Mouse (Mus musculus) regulatory T cell (primary cell): ENCODE measurements around the gene Col1a1.
"Not testable (repeated sequence)": the region's sequence is repeated elsewhere in the genome, so short reads cannot be mapped to it uniquely, and the experiment has no call there.

Experiments used
- in situ Hi-C: fragments of 300-600 bp; cut with MboI, MseI; formaldehyde crosslinking; loops from one replicate; pipeline ENCODE4 v1.15.1; 2025; ENCODE audit warnings: high pct_unique_total_duplicates

Gene Col1a1

DNA sequence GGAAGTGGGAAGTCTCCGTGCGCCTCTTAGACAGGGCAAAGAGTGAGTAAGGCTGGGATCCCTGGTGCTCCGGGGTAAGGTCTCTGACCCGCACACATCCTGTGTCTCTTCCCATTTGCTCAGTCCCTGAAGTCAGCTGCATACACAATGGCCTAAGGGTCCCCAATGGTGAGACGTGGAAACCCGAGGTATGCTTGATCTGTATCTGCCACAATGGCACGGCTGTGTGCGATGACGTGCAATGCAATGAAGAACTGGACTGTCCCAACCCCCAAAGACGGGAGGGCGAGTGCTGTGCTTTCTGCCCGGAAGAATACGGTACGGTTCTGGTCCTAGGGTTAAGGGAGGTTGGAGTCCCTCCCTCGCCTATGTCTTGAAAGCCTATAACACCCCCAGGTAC, 1.8 kb downstream of the Col1a1 start:
- in situ Hi-C loops = loop anchor here (5.0 kb wide), 1 partner anchor 75 kb away; no protein-coding TSS in a partner anchor

DNA sequence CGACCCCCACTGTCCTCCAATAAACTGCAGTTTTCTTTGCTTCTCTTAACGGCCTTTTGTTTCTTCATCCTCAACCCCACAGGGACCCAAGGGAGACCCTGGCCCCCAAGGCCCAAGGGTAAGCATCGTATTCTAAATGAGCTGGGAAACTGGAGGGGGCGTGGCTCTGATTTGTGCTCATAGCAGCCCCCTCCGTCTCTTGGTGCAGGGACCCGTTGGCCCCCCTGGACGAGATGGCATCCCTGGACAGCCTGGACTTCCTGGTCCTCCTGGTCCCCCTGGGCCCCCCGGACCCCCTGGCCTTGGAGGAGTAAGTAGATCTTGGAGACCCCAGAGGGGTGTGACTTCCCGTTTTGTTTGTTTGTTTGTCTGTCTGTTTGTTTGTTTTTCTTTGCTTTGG, 2.3 kb downstream of the Col1a1 start:
- in situ Hi-C loops = loop anchor here (5.0 kb wide), 1 partner anchor 76 kb away; no protein-coding TSS in a partner anchor

DNA sequence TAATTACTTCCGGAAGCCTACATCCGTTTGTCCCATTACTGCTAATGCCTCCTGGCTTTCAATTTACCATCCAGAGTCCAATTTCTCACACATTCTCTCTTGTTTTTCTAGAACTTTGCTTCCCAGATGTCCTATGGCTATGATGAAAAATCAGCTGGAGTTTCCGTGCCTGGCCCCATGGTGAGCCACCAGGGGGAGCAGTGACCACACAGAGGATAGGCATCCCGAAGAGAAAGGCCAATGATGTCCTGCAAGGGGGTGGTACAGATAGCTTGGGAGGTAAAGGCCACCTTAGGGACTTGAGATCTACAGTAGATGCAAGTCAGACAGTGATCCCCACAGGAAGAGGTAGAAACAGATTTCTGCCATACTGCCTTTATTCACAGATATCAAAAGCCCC, 3.3 kb downstream of the Col1a1 start:
- in situ Hi-C loops = loop anchor here (5.0 kb wide), 1 partner anchor 77 kb away; no protein-coding TSS in a partner anchor

DNA sequence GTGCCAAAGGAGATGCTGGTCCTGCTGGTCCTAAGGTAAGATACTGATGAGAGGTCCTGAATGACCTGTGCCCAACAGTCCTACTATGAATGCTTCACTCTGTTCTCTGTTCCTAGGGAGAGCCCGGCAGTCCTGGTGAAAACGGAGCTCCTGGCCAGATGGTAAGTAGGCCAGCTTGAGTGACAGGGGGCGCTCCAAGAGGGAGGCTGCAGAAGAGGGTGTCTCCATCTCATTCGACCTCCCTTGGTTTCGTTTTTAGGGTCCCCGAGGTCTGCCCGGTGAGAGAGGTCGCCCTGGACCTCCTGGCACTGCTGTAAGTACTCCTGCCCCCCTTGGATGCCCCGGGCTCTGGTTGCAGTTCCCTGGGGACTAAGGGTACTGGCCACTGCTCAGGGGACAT, 5.1 kb downstream of the Col1a1 start:
- in situ Hi-C loops = no loop called here

DNA sequence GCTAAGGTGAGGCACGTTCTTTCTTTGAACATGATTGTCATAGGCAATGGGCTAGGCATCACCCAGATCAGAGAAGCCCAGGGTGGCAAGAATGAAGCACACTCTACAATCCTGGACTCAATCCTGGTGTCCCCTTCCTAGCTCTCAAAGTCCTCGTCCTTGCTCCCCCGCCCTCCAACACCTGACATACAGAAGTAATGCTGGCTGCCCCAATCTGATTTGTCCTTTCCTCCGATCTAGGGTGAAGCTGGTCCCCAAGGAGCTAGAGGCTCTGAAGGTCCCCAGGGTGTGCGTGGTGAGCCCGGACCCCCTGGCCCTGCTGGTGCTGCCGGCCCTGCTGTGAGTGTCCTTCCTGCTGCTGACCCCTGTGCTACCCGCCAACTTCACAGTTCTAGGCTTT, 5.8 kb downstream of the Col1a1 start:
- in situ Hi-C loops = no loop called here

DNA sequence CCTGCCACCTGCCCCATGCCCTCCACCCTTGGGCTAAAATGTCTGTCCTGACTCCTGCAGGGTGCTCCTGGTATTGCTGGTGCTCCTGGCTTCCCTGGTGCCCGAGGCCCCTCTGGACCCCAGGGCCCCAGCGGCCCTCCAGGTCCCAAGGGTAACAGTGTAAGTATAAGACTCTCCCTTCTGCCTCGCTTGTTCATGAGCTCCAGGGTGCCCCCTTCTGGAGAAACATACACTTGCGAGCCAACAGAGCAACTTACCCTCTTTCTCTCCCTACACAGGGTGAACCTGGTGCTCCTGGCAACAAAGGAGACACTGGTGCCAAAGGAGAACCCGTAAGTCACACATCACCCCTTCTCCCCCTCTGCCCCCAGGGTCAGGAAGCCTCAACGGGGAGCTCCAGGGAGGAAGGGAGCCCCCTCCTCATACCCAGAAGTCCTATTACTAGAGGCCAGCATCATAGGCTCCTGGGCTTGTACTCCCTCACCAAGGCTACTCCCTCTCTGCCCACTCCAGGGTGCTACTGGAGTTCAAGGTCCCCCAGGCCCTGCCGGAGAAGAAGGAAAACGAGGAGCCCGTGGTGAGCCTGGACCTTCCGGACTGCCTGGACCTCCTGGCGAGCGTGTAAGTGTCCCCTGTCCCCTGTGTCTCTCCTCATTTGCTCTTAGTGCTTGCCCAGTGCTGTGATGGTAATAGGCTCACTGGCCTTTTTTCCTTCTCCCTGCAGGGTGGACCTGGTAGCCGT, 6.4 kb downstream of the Col1a1 start:
- in situ Hi-C loops = no loop called here

DNA sequence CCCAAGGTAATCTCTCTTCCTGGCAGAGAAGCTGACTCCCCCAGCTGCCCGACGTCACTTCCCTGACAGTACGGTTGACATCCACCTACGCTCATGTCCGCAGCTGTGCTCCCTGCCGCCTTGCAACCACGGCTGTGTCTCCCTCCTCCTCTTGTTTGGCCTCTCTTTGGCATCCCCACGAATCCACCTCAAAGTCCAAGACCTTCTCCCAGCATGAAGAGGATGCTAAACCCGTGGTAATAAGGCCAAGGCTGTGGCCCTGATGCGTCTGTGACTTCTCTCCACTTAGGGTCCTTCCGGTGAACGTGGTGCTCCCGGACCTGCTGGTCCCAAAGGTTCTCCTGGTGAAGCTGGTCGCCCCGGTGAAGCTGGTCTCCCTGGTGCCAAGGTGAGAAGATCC, 7.0 kb downstream of the Col1a1 start:
- in situ Hi-C loops = no loop called here

DNA sequence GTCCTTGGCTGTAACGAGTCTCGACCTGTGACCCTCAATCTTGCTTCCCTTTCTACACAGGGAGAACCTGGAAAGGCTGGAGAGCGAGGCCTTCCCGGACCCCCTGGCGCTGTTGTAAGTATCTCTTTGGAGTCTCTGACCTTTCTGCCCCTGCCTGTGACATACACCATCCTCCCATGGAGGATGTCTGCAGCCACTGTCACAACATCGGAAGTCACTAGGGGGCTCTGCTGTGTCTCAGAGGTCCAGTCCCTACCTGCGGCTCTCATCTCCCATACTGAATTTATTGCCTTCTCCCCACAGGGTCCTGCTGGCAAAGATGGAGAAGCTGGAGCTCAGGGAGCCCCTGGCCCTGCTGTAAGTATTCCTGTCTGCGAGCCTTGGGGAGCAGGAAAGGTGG, 8.3 kb downstream of the Col1a1 start:
- in situ Hi-C loops = no loop called here

DNA sequence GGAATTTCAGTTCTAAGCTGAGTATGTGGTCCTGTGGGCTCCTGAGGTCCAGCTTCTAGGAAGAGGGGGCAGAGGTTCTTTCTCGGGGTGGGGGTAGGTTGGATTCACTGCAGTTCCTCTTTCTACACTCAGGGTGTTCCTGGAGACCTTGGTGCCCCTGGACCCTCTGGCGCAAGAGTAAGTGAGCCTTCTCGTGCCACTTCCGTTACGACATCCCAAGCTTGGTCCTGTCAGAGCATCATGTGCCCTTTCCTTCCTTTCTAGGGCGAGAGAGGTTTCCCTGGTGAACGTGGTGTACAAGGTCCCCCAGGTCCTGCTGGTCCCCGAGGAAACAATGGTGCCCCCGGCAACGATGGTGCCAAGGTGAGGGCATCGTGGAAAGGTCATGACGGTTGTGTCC, 9.2 kb downstream of the Col1a1 start:
- in situ Hi-C loops = no loop called here

DNA sequence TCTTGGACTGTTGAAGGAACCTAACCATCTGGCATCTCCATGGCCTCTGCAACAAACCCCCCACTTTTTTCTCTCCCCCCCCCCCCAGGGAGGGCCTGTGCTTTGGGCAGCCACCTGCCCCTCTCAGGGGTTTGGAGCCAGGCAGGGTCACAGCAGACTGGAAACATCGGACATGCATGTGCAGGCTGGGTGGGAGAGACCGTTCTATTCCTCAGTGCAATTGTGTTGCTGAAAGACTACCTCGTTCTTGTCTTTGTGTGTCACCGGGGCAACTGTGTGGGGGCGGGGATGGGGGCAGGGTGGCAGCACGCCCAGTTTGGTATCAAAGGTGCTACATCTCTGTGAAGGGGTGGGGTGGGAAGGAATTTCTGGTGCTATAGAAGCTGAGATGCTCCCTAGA, 16.1 kb downstream of the Col1a1 start:
- in situ Hi-C loops = no loop called here

DNA sequence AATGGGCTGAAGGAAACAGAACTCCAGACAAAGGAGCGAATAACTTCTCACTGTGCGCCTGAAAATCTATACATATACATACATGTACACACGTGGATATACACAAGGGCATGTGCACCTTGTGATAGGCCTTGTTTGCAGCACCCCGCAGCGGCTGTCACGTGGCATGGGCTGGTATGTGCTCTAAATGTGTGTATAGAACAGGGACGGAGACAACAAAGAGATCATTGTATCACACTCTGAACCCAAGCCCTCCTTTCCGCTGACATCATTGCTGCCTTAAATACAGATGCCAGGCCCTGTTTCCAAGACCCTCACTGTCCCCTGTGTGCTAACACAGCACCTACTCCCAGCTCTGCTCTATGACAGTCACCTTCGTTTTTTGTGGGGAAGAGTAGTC, 19.1 kb downstream of the Col1a1 start:
- in situ Hi-C loops = no loop called here

DNA sequence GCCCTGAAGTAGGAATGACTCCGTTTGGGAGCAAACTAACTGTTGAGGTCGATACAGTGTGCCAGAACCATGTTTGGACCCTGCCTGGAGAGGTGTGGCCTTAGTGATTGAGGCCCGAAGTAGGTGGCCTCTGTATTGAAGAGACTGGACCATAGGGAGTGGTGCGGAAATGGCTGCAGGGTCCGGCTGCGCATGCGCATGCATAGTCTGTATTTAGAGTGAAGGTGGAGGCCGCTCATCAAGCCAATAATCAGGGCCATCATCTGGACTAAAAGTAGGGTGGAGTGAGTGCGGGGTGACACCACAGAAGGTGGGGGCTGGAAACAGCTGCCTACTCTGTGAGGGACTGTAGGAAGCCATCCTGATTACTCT, 21.7 kb downstream of the Col1a1 start:
- in situ Hi-C loops = no loop called here

DNA sequence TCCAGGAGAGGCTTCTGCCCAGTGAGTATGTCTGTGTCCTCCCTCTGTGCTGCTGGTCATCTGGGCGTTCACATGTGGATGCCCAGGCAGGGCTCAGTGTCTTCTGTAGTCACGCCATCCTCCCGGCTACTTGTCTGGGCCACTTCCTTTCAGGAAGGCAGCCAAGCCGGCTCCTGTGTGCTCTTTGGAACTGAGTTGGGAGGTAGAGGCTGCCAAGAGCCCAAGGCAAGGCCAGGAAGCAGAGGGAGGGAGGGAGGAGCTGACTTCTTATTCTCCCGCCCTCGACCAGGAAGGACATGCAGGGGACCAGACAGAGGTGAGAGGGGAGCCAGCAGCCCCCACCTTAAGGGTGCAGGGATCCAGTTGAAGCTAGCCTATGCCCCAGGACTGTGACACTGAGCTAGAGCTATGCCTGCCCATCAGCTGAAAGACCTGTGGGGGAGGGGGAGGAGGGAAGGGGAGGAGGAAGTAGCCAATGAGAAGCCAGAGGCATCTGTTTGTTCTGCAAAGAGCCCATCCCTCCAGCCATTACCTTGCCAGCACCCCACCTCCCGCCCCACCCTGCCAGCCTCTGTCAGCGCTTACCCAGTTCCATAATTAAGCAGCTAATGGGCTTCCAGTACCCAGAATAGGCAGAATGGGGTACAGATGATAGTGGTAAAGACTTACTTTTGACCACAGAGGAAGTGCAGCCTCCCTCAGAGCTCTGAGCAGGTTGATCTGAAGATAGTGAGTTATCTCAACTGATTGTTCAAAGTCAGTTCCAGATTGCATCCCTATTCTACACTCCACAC, 22.2 kb downstream of the Col1a1 start:
- in situ Hi-C loops = no loop called here

DNA sequence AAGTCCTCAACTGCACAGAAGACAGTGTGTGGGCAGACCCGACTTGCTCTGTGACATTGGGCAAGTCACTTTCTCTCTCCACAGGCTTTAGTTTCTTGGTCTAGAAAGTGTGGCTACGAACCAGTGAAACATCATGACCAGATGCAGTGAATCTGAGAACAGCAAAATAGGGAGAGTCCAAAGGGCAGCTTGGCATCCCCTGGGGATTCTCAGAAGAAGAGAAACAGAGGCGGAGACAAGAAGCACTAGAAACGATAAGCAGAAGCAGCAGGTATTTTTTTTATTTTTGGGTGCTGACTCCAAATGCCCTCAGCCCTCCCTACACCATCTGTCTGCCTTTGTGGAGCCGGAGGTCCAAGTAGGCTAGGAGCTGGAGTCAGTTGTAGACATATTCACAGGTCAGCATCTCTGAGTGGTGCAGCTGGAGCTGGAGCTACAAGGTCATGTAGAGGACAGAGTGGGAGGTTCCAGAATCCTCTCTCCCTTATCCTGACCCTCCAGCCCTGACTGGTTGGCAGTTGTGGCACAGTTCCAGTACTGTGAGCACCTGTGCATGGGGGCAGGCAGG, 26.6 kb downstream of the Col1a1 start:
- in situ Hi-C loops = no loop called here

DNA sequence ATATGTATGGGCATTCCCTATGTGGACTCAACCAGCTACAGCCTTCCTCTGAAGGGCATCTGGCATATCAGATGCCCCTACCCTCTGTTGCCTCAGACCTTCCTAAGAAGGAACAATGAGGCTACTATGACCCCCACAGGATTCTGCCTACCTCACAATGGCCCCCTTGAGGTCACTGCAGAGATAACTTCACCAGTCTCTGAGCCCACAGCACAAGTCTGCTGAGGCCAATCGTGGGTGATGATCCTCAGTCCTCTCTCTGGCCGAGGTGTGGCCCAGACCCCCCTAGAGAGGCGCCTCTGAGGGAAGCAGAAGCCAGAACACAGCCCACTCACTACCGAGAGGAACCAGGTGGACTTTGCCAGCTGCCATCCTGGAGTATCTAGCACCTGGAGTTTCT, 31.4 kb downstream of the Col1a1 start, which contains the start of gene Hils1:
Gene Hils1, plus strand, starts transcription at position 175 of the 400 bp plus-strand sequence.
- in situ Hi-C loops = no loop called here

DNA sequence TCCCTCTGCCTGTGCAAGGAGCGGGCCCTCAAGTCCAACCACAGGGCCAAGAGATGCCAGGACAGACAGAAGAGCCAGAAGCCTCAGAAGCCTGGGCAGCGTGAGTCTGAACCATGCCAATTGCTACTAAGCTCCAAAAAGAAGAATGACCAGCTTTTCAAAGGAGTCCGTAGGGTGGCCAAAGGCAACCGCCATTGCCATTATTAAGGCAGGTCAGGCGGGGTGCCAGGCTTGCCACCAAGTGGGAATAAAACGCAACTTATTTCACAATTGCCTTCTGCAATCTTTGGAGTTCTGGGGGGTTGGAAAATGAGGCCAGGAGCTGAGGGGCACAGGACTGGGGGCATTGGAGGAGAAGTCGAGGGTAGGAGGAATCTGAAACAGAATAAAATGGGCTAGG, 32.2 kb downstream of the Col1a1 start:
- in situ Hi-C loops = no loop called here

DNA sequence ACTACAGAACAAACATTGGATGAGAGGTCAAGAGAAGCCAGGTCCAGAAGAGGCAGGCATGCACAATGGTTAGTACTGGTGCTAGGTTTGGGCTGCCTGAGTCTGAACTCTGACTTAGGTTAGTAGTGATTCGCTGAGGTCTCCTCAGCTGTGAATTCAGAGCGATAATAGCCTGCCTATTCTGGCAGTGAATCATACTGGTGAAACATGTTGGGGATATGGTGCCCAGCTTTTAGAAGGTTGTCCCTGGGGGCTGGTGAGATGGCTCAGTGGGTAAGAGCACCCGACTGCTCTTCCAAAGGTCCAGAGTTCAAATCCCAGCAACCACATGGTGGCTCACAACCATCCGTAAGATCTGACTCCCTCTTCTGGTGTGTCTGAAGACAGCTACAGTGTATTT, 33.7 kb downstream of the Col1a1 start:
- in situ Hi-C loops = not testable (repeated sequence)

DNA sequence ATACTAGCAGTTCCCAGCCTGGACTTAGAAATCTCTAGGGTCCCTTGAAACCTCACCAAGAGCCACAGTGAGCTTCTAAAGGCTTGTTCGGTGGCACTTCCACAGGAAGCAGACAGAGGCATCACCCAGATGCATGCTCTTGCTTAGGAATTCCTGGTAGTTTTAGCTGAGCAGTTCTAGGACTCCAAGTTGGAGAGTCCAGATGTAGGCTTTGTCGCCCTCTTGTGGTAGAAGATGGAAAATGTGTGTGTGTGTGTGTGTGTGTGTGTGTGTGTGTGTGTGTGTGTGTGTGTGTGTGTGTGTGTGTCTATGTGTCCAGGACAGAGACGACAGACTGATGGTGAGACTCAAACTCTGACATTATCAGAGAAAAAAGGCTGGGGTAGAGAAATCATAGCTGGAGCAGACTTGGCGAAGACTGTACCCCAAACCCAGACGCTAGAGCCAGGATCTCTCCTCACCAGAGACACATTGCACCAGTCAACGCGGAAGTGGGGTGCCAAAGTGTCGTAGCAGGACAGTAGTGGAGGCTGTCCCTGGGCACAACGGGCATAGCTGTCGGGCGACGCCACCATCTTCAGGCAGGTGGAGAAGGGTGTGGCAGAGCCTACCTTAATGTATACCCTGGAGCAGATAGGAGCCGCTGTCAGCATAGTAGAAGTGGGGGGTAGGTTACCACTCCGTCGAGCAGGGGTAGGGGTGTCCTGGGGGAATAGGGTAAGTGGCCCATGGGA, 34.4 kb downstream of the Col1a1 start:
- in situ Hi-C loops = no loop called here

DNA sequence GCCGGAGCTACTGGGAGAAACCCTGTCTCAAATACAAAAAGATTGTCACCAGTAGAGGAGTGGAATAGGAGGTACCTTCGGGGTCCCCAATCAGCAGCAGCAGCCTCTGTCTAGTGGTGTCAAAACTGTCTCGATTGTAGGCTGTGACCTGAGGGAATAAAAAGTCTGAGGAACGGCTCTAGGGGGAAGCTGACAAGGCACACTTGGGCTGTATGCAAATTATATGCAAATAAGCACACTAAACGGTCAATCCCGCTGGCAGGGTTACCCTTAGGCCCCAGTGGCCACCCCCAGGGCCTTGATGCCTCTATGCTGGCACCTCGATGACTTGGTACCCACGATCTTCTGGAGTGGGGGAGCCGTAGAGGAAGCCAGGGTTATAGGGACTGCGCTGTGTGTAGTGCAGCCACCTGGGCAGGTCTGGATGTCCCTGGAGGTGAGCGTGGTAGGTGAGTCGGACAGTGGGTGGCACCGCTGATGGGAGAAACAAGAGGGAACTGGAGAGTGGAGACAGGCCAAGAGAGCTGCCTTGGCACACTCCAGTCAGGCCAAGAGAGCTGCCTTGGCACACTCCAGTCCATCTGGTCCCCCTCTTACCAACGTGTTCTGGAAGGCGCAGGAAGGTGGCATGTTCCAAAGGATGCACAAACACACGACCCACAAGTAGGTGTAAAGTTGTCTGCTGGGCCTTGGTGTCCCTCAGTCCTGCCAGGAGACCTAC, 36.0 kb downstream of the Col1a1 start:
- in situ Hi-C loops = no loop called here

DNA sequence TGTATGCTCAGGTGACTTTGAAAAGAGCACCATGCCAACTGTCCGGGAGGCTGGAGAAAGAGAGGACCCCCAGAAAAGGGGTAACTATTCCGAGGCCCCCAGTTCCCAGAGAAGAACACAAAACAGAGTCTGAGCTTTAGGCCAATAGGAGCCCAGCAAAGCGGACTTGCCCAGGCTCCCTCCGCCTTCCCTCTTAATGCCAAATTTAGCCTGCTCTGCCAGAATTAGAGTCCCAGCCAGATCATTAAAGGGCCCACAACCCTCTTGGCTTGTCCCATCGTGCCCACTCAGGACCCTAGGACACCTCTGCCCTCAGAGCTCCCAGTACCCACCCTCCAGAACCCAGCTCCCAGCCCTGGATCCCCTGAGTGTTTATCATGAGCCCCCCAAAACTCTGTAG, 36.9 kb downstream of the Col1a1 start:
- in situ Hi-C loops = no loop called here

DNA sequence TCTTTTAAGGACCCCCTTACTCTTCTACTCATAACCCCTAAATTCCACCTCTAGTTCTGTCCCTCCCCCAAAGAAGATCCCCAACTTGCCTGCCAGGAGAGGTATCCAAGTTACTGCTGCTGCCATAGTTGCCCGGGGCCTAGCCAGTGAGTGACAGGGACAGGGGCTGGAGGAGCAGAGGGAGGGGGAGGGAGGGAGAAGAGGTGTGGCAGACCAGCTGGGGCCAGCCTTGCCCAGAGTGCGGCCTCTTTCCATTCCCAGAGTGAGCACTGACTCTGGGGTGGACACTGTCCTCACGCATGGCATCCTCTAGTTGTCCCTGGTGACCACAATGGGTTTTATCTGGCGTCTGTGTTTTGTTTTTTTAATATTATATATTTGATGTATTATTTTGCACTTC, 37.3 kb downstream of the Col1a1 start:
- in situ Hi-C loops = no loop called here
